8 mouse cellular contexts compared by ENCODE assay signal in the genomic region with DNA sequence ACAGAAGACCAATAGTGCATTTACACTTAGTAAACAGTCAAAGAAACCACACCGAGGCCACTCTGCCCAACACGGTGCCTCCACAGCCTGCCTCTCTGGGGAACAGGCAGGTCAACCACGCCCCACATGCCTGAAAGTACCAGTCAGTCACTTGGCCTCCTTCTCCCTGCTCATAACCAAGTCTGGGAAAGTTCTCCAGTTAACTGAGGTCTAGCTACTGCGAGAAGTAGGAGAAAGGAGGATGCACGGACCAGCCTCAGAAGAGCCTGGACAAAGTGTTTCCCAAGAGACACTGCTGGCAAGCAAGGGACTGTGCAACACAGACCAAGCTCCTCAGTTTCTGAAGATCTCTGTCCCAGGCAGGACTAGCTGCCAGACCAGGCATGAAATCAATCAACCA. TPM values are rescaled to one million over a fixed set of nuclear protein-coding genes. Genes with fewer than 3 reads are reported as not detected.
DNase-seq lines count a peak whose midpoint lies in the region; ATAC-seq and TF ChIP-seq lines count a peak whose summit lies in the region.

No protein-coding gene starts in this region.

- H3K4me2 ChIP-seq in forebrain, embryonic 14.5 days (ENCODE audit: low read length), result peak overlapping the region; percentile 81
- H3K4me2 ChIP-seq in hindbrain, embryonic 16.5 days (ENCODE audit: low read length), result peak overlapping the region; percentile 90
- H3K4me2 ChIP-seq in liver, embryonic 12.5 days, result peak overlapping the region; percentile 94

- no peaks in the 10 kb centered on the region for H3K9me3 ChIP-seq in forebrain, embryonic 14.5 days (replicated peaks; ENCODE audit: control insufficient read depth, low read length)
- no peaks in the 10 kb centered on the region for H3K9me3 ChIP-seq in hindbrain, embryonic 16.5 days (ENCODE audit: control insufficient read depth, low read length)
- no peaks in the 10 kb centered on the region for H3K9me3 ChIP-seq in liver, embryonic 12.5 days (replicated peaks)

- H3K4me1 ChIP-seq in forebrain, embryonic 14.5 days (ENCODE audit: control insufficient read depth, insufficient read depth, low read length), result peaks cover 23% of the 10 kb centered on the region
- H3K4me1 ChIP-seq in hindbrain, embryonic 16.5 days (ENCODE audit: control insufficient read depth, insufficient read depth, low read depth, low read length), result peaks cover 37% of the 10 kb centered on the region
- peaks cover 71% of the 10 kb centered on the region for H3K4me1 ChIP-seq in liver, embryonic 12.5 days
- peaks cover 19% of the 10 kb centered on the region for H3K4me1 ChIP-seq in olfactory bulb, adult 2 months (ENCODE audit: control insufficient read depth, insufficient read depth, low read length)

- 70% methylated on average over 5 of the region's 5 CpGs for WGBS in forebrain, embryonic 14.5 days
- WGBS in hindbrain, embryonic 16.5 days, result 51% methylated on average over 5 of the region's 5 CpGs
- WGBS in liver, embryonic 12.5 days (ENCODE audit: insufficient replicate concordance), result 38% methylated on average over 5 of the region's 5 CpGs
- 31% methylated on average over 5 of the region's 5 CpGs for WGBS in olfactory bulb, adult 2 months

- H3K4me3 ChIP-seq in forebrain, embryonic 14.5 days (ENCODE audit: low read depth, low read length), result 0 out of 2 replicates have a peak overlapping the region, but pooled peaks have one; percentile 92
- H3K4me3 ChIP-seq in hindbrain, embryonic 16.5 days (ENCODE audit: low read length), result peak overlapping the region; percentile 95
- H3K4me3 ChIP-seq in liver, embryonic 12.5 days, result peak overlapping the region; percentile 91
- H3K4me3 ChIP-seq in olfactory bulb, adult 2 months (ENCODE audit: insufficient read depth, low read depth, low read length), result peak overlapping the region; percentile 21

- intact Hi-C loops in left cerebral cortex, postnatal 10 days (cut with DNase I), result no loop called here

- peak; percentile 70 for DNase-seq in urinary bladder, postnatal 14 days (ENCODE audit: low spot score)
- DNase-seq in urinary bladder, postnatal 4 days (ENCODE audit: low spot score in 2 of 2), result no peak
- DNase-seq in forebrain, embryonic 14.5 days (ENCODE audit: low spot score), result no peak
- no peak for DNase-seq in cerebellum, postnatal 25 days
- no peak for DNase-seq in left cerebral cortex, postnatal 10 days (ENCODE audit: extremely low spot score in 1 of 2, low spot score in 2 of 2)

- no peak overlapping the region for H3K27ac ChIP-seq in forebrain, embryonic 14.5 days (ENCODE audit: low read depth, low read length)
- H3K27ac ChIP-seq in hindbrain, embryonic 16.5 days (ENCODE audit: low read depth, low read length), result no peak overlapping the region
- no peak overlapping the region for H3K27ac ChIP-seq in liver, embryonic 12.5 days
- H3K27ac ChIP-seq in olfactory bulb, adult 2 months (ENCODE audit: insufficient read depth, low read depth, low read length), result no peak overlapping the region

- no peaks in the 10 kb centered on the region for H3K27me3 ChIP-seq in forebrain, embryonic 14.5 days (replicated peaks; ENCODE audit: control insufficient read depth, insufficient read depth, low read length)
- no peaks in the 10 kb centered on the region for H3K27me3 ChIP-seq in hindbrain, embryonic 16.5 days (replicated peaks; ENCODE audit: control insufficient read depth, insufficient read depth, low read length)
- H3K27me3 ChIP-seq in liver, embryonic 12.5 days (replicated peaks), result no peaks in the 10 kb centered on the region

- no peak for TF ChIP-seq CTCF in olfactory bulb, adult 2 months (IDR thresholded peaks at IDR 0.05; ENCODE audit: insufficient read depth, low read depth, low read length)

- H3K36me3 ChIP-seq in forebrain, embryonic 14.5 days (ENCODE audit: control insufficient read depth, insufficient read depth, low read length), result 0 out of 2 replicates have a peak, but pooled peaks cover 3% of the 10 kb centered on the region
- H3K36me3 ChIP-seq in hindbrain, embryonic 16.5 days (ENCODE audit: control insufficient read depth, insufficient read depth, low read length), result no peaks in the 10 kb centered on the region
- H3K36me3 ChIP-seq in liver, embryonic 12.5 days, result peaks cover 11% of the 10 kb centered on the region; the same call in 1 of the 2 replicates

- H3K9ac ChIP-seq in forebrain, embryonic 14.5 days (ENCODE audit: low read length), result peak overlapping the region; percentile 97
- H3K9ac ChIP-seq in hindbrain, embryonic 16.5 days (ENCODE audit: low read depth, low read length), result peak overlapping the region; percentile 89
- H3K9ac ChIP-seq in liver, embryonic 12.5 days, result no peak overlapping the region

- ATAC-seq in forebrain, embryonic 14.5 days, result no peak
- no peak for ATAC-seq in hindbrain, embryonic 16.5 days
- ATAC-seq in liver, embryonic 12.5 days, result no peak

- no peak for TF ChIP-seq POLR2A in olfactory bulb, adult 2 months (IDR thresholded peaks at IDR 0.05; ENCODE audit: insufficient read depth, low read depth, low read length)

RNA-seq across cellular contexts. Expression of gene Mark2, which starts 2.6 kb away (rescaled TPM):
- 32.6 and 38.6 TPM in 2 replicates for polyA plus RNA-seq in forebrain, embryonic 14.5 days (2014; fragmentation: Nextera tagmentation; extraction: Ambion mirVana)
- 40.5 and 43.2 TPM in 2 replicates for polyA plus RNA-seq in hindbrain, embryonic 16.5 days (2015; fragmentation: Nextera tagmentation; extraction: Ambion mirVana)
- 41.3 and 42.0 TPM in 2 replicates for polyA plus RNA-seq in liver, embryonic 12.5 days (2016; fragmentation: Nextera tagmentation; extraction: Ambion mirVana)
- polyA plus RNA-seq in olfactory bulb, adult 2 months (2012; ENCODE audit: insufficient read depth, insufficient read length, low replicate concordance, missing spikeins), result not detected in 2 replicates
- total RNA-seq in left cerebral cortex, postnatal 10 days (2021), result 100 to 1,000 TPM; 113 to 116 TPM

RNA-seq across cellular contexts. Expression of gene Spindoc, which starts 43.8 kb away (rescaled TPM):
- polyA plus RNA-seq in forebrain, embryonic 14.5 days (2014; fragmentation: Nextera tagmentation; extraction: Ambion mirVana), result 33.6 and 36.2 TPM in 2 replicates
- 23.4 and 34.0 TPM in 2 replicates for polyA plus RNA-seq in hindbrain, embryonic 16.5 days (2015; fragmentation: Nextera tagmentation; extraction: Ambion mirVana)
- polyA plus RNA-seq in liver, embryonic 12.5 days (2016; fragmentation: Nextera tagmentation; extraction: Ambion mirVana), result 10.3 and 10.8 TPM in 2 replicates
- not detected in 2 replicates for polyA plus RNA-seq in olfactory bulb, adult 2 months (2012; ENCODE audit: insufficient read depth, insufficient read length, low replicate concordance, missing spikeins)
- 10 to 100 TPM; 33.4 to 38.2 TPM for total RNA-seq in left cerebral cortex, postnatal 10 days (2021)

Comparison
In these comparisons a context has a peak if more than half of its experiments do, and no peak if none do; other contexts are left out.
1. H3K4me3 ChIP-seq: peak in every context shown above with its lines; median percentile 95 in hindbrain, embryonic 16.5 days; 92 in forebrain, embryonic 14.5 days; 91 in liver, embryonic 12.5 days; 21 in olfactory bulb, adult 2 months.